Mouse (Mus musculus) heart, embryonic 10.5 days (tissue): ENCODE results near the gene Tspyl1. TPM values are rescaled to one million over a fixed set of nuclear protein-coding genes. Genes with fewer than 3 reads are reported as not detected.

Source experiments
- DNase-seq: peaks from one replicate; pipeline ENCODE4 v3.0.0-alpha.2; 2017; ENCODE audit warnings: low spot score
- H3K27ac ChIP-seq: fragments of 300-500 bp; sonication (generic); 2 replicates; pipeline ENCODE4 v1.5.1; 2016; ENCODE audit warnings: mild to moderate bottlenecking
- H3K27me3 ChIP-seq: fragments of 300-500 bp; sonication (generic); 2 replicates; pipeline ENCODE4 v1.6.1; 2016; ENCODE audit warnings: mild to moderate bottlenecking; ENCODE audit not compliant: poor library complexity, insufficient read depth, severe bottlenecking
- H3K36me3 ChIP-seq: fragments of 300-500 bp; sonication (generic); 2 replicates; pipeline ENCODE4 v1.6.1; 2016; ENCODE audit warnings: mild to moderate bottlenecking, moderate library complexity
- H3K4me1 ChIP-seq: fragments of 300-500 bp; sonication (generic); 2 replicates; pipeline ENCODE4 v1.6.1; 2016; ENCODE audit warnings: mild to moderate bottlenecking
- H3K4me3 ChIP-seq: fragments of 300-500 bp; sonication (generic); 2 replicates; pipeline ENCODE4 v1.5.1; 2016; ENCODE audit warnings: mild to moderate bottlenecking, moderate library complexity
- H3K9me3 ChIP-seq: fragments of 300-500 bp; sonication (generic); 2 replicates; pipeline ENCODE4 v1.6.1; 2016; ENCODE audit warnings: mild to moderate bottlenecking, moderate library complexity
- WGBS: fragments of 180-500 bp; shearing (Covaris S2); methylation state at CpG from one replicate; pipeline ENCODE4 v1.1.7; 2016; 5-methylcytosine and 5-hydroxymethylcytosine counted together
- polyA plus RNA-seq: library from polyadenylated mRNA; unstranded; fragments of >200 nt; fragmentation: Nextera tagmentation; extraction: Ambion mirVana; gene quantifications from 2 replicates; pipeline ENCODE4 v1.2.1, GENCODE M21; 2016

Gene Tspyl1
- polyA plus RNA-seq, 1 experiment from 2014 or later: 57.5 TPM

- Histone ChIP-seq H3K4me3 (no peak overlapping the region), H3K36me3 (no peaks in the 10 kb centered on the region), H3K4me1 (no peaks in the 10 kb centered on the region), H3K27me3 (no peaks in the 10 kb centered on the region), H3K27ac (no peak overlapping the region), H3K9me3 (no peaks in the 10 kb centered on the region)
- DNase-seq: no peak
- WGBS: 61% methylated on average over 7 of the region's 7 CpGs
These were observed 10.3 kb upstream of the Tspyl1 start for GRCm38 (mm10) chr10:34271681-34272080.

GRCm38 (mm10) chr10:34280591-34281175, 1.3 kb upstream of the Tspyl1 start:
- Histone ChIP-seq H3K4me1 (peaks cover 13% of the 10 kb centered on the region), H3K9me3 (no peaks in the 10 kb centered on the region), H3K27ac (no peak overlapping the region), H3K4me3 (peak overlapping the region; percentile 97), H3K36me3 (no peaks in the 10 kb centered on the region), H3K27me3 (no peaks in the 10 kb centered on the region)
- DNase-seq: no peak
- whole genome bisulfite sequencing: 29% methylated on average over 13 of the region's 13 CpGs

DNA sequence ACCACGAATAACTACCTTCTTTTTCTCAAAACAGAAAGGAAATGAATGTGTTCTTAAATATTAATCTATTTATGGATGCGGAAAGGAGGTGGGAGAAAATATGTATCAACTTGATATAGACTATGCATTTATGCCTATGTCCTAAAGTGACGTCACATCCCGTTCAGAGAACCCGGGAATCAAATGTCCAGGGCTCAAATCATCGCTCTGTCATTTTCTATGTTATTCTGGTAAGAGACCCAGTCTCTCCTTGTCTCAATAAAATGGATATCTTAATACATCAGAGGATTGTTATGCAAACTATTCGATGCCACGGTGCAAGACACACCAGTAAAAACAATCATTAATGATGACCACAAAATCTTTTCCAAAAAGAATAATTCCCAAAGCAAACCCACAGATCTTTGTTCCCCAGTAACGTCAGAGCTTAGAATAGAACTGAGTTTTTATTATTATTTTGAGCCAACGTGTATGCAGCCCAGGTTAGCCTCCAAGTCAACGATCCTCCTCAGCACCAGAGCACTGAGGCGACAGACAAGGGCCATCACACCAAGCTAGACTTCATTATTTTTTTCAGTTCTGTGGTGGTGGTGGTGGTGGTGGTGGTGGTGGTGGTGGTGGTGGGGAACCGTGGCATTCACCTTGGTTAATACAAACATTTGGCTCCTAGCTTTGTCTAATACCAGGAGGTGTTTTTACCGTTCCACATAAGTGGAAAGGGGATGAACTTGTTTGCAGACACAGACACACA, 604 bp upstream of the Tspyl1 start:
- Histone ChIP-seq H3K36me3 (0 out of 2 replicates have a peak, but pooled peaks cover 4% of the 10 kb centered on the region), H3K9me3 (no peaks in the 10 kb centered on the region), H3K4me3 (peak overlapping the region; percentile 97), H3K27ac (peak overlapping the region; percentile 96), H3K27me3 (no peaks in the 10 kb centered on the region), H3K4me1 (peaks cover 13% of the 10 kb centered on the region)
- DNase-seq: no peak
- 21% methylated on average over 14 of the region's 14 CpGs for WGBS

DNA sequence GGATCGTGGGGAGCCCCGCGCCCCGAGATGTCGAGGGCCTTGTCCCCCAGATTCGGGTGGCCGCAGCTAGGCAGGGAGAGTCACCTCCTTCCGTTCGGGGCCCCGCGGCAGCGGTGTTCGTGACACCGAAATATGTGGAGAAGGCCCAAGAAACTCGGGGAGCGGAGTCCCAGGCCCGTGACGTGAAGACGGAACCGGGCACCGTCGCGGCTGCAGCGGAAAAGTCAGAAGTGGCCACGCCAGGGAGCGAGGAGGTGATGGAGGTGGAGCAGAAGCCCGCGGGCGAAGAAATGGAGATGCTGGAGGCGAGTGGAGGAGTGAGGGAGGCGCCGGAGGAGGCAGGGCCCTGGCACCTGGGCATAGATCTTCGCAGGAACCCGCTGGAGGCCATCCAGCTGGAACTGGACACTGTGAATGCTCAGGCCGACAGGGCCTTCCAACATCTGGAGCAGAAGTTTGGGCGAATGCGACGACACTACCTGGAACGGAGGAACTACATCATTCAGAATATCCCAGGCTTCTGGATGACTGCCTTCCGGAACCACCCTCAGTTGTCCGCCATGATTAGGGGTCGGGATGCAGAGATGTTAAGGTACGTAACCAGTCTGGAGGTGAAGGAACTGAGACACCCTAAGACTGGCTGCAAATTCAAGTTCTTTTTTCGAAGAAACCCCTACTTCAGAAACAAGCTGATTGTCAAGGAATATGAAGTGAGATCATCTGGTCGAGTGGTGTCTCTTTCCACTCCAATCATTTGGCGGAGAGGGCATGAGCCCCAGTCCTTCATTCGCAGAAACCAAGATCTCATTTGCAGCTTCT, 639 bp downstream of the Tspyl1 start:
- peak; percentile 78 for DNase-seq

GRCm38 (mm10) chr10:34296911-34297298, 14.9 kb downstream of the Tspyl1 start:
- no peak for DNase-seq
- 5% methylated on average over 13 of the region's 13 CpGs for WGBS
- Histone ChIP-seq H3K4me1 (peaks cover 38% of the 10 kb centered on the region), H3K9me3 (no peaks in the 10 kb centered on the region), H3K4me3 (peak overlapping the region; percentile 80), H3K27me3 (no peaks in the 10 kb centered on the region), H3K36me3 (no peaks in the 10 kb centered on the region), H3K27ac (peak overlapping the region; percentile 84)

More for the DNA sequence above, 639 bp downstream of the Tspyl1 start:
- peak overlapping the region; percentile 96 for H3K27ac ChIP-seq
- peaks cover 13% of the 10 kb centered on the region for H3K4me1 ChIP-seq
- H3K36me3 ChIP-seq: peaks cover 11% of the 10 kb centered on the region; the same call in 1 of the 2 replicates
- peak overlapping the region; percentile 97 for H3K4me3 ChIP-seq
- no peaks in the 10 kb centered on the region for H3K9me3 ChIP-seq
- H3K27me3 ChIP-seq: no peaks in the 10 kb centered on the region
- whole genome bisulfite sequencing: 4% methylated on average over 47 of the region's 47 CpGs

DNA sequence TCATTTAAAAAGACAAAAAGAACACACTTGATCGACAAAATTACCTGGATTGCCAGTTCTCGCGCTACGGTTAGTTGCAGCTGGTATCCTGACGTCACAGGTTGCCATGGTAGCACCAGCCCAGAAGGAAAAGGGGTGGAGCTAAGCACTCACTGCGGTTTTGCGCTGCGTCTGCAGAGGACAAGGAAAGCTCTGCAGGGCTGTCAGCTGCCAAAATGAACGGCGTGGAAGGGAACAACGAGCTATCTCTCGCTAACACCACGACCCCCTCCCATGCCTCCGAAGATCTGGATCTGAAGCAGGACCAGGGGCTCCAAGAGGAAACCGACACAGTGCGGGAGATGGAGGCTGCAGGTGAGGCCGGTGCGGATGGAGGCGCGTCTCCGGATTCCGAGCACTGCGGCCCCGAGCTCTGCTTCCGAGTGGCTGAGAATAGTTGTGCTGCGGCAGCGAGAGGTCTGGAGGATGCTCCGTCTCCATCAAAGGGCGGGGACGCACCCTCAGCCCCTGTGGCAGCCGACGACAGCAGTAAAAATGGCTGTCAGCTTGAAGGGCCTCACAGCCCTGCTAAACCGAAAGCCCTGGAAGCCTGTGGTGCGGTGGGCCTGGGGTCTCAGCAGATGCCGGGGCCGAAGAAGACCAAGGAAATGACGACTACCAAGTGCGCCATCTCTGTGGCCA, 15.4 kb downstream of the Tspyl1 start, which contains the start of gene Tspyl4:
Gene Tspyl4 (plus strand): TSS at position 144 of the 681 bp plus-strand sequence.
- H3K9me3 ChIP-seq: no peaks in the 10 kb centered on the region
- H3K27ac ChIP-seq: peak within 1 kb of the TSS; percentile 84
- peaks cover 38% of the 10 kb centered on the region for H3K4me1 ChIP-seq
- peak; percentile 96 for DNase-seq
- H3K4me3 ChIP-seq: peak within 1 kb of the TSS; percentile 80
- WGBS: under 1% methylated on average over 38 of the region's 38 CpGs
- no peaks in the 10 kb centered on the region for H3K27me3 ChIP-seq
- H3K36me3 ChIP-seq: no peaks in the 10 kb centered on the region

DNA sequence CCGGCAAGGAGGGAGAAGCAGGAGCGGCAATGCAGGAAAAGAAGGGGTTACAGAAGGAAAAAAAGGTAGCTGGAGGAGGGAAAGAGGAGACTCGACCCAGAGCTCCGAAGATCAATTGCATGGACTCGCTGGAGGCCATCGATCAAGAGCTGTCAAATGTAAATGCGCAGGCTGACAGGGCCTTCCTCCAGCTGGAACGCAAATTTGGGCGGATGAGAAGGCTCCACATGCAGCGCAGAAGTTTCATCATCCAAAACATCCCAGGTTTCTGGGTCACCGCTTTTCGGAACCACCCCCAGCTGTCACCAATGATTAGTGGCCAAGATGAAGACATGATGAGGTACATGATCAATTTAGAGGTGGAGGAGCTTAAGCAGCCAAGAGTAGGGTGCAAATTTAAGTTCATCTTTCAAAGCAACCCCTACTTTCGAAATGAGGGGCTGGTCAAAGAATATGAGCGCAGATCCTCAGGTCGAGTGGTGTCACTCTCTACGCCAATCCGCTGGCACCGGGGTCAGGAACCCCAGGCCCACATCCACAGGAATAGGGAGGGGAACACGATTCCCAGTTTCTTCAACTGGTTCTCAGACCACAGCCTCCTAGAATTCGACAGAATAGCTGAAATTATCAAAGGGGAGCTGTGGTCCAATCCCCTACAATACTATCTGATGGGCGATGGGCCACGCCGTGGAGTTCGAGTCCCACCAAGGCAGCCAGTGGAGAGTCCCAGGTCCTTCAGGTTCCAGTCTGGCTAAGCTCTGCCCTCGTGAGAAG, 16.2 kb downstream of the Tspyl1 start:
- Histone ChIP-seq H3K4me1 (peaks cover 38% of the 10 kb centered on the region), H3K27ac (peak overlapping the region; percentile 84; the same call in 1 of the 2 replicates), H3K4me3 (peak overlapping the region; percentile 80), H3K27me3 (no peaks in the 10 kb centered on the region), H3K36me3 (no peaks in the 10 kb centered on the region), H3K9me3 (no peaks in the 10 kb centered on the region)
- DNase-seq: no peak
- WGBS: 45% methylated on average over 25 of the region's 25 CpGs

GRCm38 (mm10) chr10:34300368-34300767, 18.4 kb downstream of the Tspyl1 start:
- H3K4me1 ChIP-seq: peaks cover 38% of the 10 kb centered on the region
- H3K27me3 ChIP-seq: no peaks in the 10 kb centered on the region
- H3K36me3 ChIP-seq: no peaks in the 10 kb centered on the region
- no peak for DNase-seq
- H3K9me3 ChIP-seq: no peaks in the 10 kb centered on the region
- peak overlapping the region; percentile 70 for H3K27ac ChIP-seq
- H3K4me3 ChIP-seq: peak overlapping the region; percentile 46
- 21% methylated on average over 5 of the region's 5 CpGs for WGBS

- Histone ChIP-seq H3K27ac (no peak overlapping the region), H3K36me3 (no peaks in the 10 kb centered on the region), H3K9me3 (no peaks in the 10 kb centered on the region), H3K4me1 (no peaks in the 10 kb centered on the region), H3K27me3 (no peaks in the 10 kb centered on the region), H3K4me3 (no peak overlapping the region)
- no peak for DNase-seq
These were observed 25.1 kb downstream of the Tspyl1 start for GRCm38 (mm10) chr10:34307070-34307469.

DNA sequence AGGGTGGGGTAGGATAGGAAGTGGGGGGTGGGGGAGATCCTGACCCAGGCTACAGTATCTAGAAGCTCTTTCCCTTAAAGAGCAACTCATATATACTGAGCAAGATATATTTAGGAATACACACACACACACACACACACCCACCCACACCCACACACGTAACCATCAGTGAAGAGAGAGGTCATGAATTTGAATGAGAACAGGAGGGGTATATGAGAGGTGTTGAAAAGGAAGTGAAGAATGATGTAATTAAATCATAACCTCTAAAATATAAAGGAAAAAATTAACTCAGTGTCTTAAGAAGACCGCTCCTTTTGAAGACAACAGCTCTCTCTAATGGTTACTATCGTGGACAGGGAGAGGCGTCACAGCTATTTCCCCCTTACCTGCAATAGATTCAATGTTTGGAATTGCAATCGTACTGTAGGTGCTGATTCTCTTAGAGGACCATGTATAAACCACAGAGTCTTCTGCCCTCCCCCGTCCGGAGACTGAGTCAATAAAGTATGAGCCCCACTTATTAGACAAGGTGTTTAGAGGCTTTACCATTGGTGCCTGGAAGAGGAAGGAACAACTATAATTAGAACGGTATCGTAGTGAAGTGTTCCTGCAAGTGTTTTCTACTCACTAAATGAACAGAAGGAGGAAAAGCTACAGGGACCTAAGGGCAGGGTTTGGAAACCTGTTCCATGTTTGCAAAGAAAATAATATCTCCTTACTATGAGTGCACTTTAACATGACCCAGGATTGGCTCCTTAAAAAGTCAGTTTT, 28.1 kb downstream of the Tspyl1 start:
- no peak for DNase-seq
- Histone ChIP-seq H3K9me3 (no peaks in the 10 kb centered on the region), H3K27ac (no peak overlapping the region), H3K36me3 (no peaks in the 10 kb centered on the region), H3K27me3 (no peaks in the 10 kb centered on the region), H3K4me1 (no peaks in the 10 kb centered on the region), H3K4me3 (no peak overlapping the region)
- 67% methylated on average over 9 of the region's 9 CpGs for WGBS

DNA sequence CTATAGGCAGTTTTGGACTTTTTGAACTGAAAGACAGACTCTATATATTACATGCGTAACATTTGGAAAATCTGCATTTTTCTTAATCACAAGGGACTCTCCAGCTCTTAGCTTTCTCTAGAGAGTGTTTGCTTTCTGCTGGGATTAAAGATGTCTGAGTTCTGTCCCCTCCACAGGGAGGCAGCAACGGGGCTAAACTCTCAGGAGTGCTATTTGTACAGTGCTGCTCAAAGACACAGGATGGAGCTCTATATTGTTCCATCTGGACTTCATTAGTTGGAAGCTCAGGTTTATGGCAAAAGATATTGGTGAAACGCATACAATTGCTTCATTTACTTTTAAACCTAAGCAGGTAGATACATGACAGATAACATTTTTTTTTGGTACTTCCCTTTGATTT, 30.5 kb downstream of the Tspyl1 start:
- 75% methylated on average over 3 of the region's 3 CpGs for WGBS
- Histone ChIP-seq H3K9me3 (no peaks in the 10 kb centered on the region), H3K4me3 (no peak overlapping the region), H3K4me1 (peaks cover 10% of the 10 kb centered on the region), H3K36me3 (no peaks in the 10 kb centered on the region), H3K27ac (no peak overlapping the region), H3K27me3 (no peaks in the 10 kb centered on the region)
- DNase-seq: no peak
